Mouse (Mus musculus): ENCODE measurements around the gene 0610010F05Rik. TPM values are rescaled to one million over a fixed set of nuclear protein-coding genes. Genes with fewer than 3 reads are reported as not detected.

Gene 0610010F05Rik
- 1.7 and 3.1 TPM in 2 replicates for polyA plus RNA-seq (2012; rRNA removed)

DNA sequence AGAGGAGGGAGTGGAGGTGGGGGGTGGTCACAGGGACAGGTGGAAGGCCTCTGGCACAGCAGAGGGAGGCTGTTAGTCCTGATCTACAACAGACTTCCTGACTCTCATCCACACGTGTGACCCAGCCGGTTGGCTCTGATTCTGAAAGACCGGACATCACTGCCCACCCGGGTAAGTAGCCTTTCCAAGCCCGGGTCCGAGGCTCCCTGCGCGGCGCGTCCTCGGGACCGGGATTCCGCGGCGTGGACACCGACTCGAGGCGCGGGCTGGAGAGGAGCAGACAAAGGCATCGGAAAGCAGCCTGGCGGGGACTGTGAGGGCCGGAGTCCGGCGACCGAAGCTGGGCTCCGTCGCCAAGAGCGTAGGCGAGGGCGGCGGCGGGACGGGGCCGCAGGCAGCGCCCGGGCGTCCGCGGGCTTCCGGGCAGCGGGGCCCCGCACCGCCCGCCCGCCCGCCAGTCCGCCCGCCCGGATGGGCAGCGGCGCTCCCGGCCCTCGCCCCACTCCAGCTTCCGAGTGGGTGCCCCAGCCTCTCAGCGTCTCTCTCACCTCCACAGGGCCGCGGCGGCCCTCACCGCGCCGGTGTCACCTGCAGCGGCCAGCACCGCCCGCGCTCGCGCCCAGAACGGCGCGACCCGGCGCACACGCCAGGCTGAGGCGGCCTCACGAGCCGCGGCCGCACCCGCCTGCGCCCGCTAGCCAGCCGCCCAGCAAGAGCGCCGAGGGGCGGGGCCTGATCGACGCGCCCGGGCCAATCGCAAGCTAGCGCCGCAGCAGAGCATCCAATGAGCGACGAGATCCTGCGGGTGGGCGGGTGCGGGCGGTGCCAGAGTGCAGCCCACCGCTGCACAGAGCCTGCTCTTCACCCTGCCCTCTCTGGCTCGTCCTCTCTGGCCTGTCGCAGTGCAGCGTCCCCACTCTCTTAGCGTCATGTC, at the start of gene 0610010F05Rik:
Gene 0610010F05Rik, minus strand, starts transcription at position 695 of the 934 bp plus-strand sequence.

DNA sequence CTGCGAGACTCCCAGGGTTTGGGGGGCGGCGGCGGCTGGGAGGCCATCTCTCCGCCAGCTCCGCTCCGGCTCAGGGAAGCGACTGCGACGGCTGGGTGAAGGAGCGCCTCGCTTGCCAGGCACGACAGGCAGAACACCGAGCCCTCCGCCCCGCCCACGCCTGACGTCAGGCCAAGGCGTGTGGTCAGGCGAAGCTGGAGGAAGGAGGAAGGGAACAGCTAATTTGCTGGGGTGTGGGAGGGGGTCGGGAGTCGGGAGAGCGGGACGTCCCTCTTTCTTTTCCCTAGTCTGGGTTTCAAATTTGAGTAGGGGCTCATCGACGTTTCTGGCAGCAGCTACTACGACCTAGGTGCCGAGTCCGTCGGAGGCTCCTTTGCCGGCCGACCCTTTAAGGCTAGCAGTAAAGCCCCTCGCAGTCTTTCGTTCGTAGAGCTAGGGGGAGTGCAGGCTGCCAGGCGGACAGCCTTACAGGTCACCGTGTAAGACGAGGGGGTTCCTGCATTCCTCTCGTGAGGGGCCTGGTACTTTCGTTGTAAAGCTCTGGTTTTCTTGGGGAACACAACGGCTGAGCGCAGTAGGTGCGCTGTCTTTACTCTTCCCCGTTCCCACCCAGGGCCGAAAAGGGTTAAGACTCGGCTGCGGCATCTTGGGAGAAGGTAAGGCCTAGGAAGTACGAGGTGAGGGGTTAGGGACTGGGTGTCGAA, 32.5 kb upstream of the 0610010F05Rik start, which contains the start of gene Pex13:
Gene Pex13, minus strand, starts transcription at position 162 of the 704 bp plus-strand sequence.

DNA sequence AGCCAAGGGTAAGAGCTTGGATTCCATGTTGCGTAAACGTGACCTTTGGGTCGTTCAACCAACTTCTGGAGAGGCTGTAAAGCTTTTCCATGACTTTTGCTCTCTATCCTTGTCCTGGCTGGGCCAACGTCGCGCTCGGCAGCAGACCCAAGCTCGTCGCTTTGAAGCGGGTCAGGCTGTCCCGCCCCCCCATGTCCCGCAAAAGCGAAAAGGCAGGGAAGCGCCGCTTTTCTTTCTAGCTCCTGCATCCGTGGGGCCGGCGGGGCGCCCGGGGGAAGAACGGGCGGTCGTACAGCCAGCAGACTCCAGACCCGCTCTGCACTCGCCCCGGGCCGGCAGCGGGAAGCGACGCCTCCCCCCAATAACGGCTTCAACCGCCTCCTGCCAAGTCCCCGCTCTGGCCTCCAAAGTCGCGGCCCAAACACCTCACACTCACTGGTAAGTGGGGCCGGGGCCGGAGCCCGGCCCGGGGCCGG, 31.9 kb upstream of the 0610010F05Rik start, which contains the start of gene Pus10:
Gene Pus10, plus strand, starts transcription at position 364 of the 476 bp plus-strand sequence.

DNA sequence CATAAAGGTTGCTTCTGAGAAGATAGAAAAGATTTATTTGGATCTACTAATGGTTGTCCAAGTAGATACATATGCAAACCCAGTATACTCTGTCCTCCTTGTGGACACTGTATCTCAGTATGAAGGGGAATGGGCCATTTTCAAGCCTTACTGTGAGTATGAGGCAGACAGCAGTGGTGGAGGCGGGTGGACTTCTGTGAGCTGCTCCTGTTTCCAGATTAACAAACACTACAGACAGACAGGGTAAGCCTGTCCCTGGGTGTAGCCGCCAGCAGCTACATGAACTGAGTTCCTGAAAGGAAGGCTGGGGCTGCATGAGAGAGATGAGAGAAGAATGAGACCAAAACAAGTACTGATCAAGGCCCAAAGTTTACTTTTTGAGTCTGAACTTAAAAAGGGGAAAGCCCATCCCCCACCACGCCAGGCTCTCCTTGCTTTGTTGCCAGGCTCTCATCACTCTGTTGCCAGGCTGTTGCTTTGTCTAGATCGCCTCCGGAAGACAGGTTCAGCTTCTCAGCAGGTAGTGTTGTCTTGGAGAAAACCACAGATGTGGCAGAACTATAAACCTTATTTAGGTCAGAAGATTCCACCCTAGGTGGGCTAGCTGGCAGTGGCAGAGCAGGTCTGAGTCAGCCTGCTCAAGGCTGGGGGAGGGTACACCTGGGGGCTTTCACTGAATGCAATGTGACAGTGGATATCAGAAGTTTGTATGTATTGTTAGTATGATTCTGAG, 112.8 kb downstream of the 0610010F05Rik start, which contains the start of gene 1700093K21Rik:
Gene 1700093K21Rik, minus strand, starts transcription at position 683 of the 733 bp plus-strand sequence.

Other genes with a start within 250 kb of the 0610010F05Rik start
- 8.8 and 9.8 TPM in 2 replicates for gene Ahsa2, start 135.6 kb downstream of the 0610010F05Rik start, polyA plus RNA-seq (2012; rRNA removed)
- not detected in 2 replicates for gene 1700093K21Rik, start 112.5 kb downstream of the 0610010F05Rik start, polyA plus RNA-seq (2012; rRNA removed)
- gene Pus10, start 32.0 kb upstream of the 0610010F05Rik start, polyA plus RNA-seq (2012; rRNA removed): 1.3 TPM in 2 replicates
- gene Pex13, start 32.3 kb upstream of the 0610010F05Rik start, polyA plus RNA-seq (2012; rRNA removed): 4.6 and 6.8 TPM in 2 replicates
- 1.1 TPM in 2 replicates for gene Rel, start 137.3 kb upstream of the 0610010F05Rik start, polyA plus RNA-seq (2012; rRNA removed)